Mouse (Mus musculus): ENCODE measurements at regions not wholly inside any gene's neighbourhood (a gene's known extent, or its start where the extent isn't known, plus 50 kb on each side); places are given as distances from the start of the nearest gene placed in this dataset.
A peak's percentile ranks its signal among the peaks of the same experiment; 100 is the strongest.

DNA sequence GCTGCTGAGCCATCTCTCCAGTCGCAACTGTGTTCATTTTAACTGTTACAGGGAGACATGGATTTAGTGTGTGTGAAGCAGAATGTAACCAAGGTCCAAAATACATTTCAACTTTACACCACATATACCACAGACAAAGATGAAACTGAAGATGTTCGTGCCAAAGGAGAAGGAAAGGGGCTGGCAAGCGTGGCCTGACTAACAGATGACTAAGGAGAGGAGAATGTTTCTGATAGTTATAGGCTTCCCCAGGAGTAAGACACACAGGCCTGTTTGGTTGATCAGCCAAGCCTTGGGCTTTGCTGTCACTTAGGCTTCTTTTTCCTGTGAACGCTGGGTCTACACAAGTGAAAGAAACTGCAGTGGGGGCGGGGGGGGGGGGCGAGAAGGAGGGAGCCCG lies 189.8 kb downstream of the Btg1 start:
- no peak overlapping the region for H3K4me2 ChIP-seq
- H3K9ac ChIP-seq, result no peak overlapping the region
- H3K27ac ChIP-seq, result no peak overlapping the region
- no peak for ATAC-seq
- no peak overlapping the region for H3K4me3 ChIP-seq
- no peaks in the 10 kb centered on the region for H3K9me3 ChIP-seq (replicated peaks)
- no peaks in the 10 kb centered on the region for H3K4me1 ChIP-seq
- H3K27me3 ChIP-seq, result no peaks in the 10 kb centered on the region
- WGBS, result 66% methylated on average over 7 of the region's 7 CpGs
- H3K36me3 ChIP-seq (ENCODE audit: poor library complexity, severe bottlenecking), result no peaks in the 10 kb centered on the region

GRCm38 (mm10) chr10:96821852-96822251 lies 205.0 kb downstream of the Btg1 start:
- no peak overlapping the region for H3K4me3 ChIP-seq
- peaks cover 8% of the 10 kb centered on the region; the same call in 1 of the 2 replicates for H3K4me1 ChIP-seq
- 94% methylated on average over 1 of the region's 1 CpGs for WGBS
- no peaks in the 10 kb centered on the region for H3K9me3 ChIP-seq (replicated peaks)
- no peak overlapping the region for H3K9ac ChIP-seq
- no peaks in the 10 kb centered on the region for H3K27me3 ChIP-seq
- no peak overlapping the region for H3K27ac ChIP-seq
- H3K36me3 ChIP-seq (ENCODE audit: poor library complexity, severe bottlenecking), result no peaks in the 10 kb centered on the region
- H3K4me2 ChIP-seq, result no peak overlapping the region
- no peak for ATAC-seq

GRCm38 (mm10) chr10:96822344-96823335 lies 205.8 kb downstream of the Btg1 start:
- H3K27me3 ChIP-seq, result no peaks in the 10 kb centered on the region
- H3K4me2 ChIP-seq, result no peak overlapping the region
- 88% methylated on average over 7 of the region's 7 CpGs for WGBS
- H3K9me3 ChIP-seq (replicated peaks), result no peaks in the 10 kb centered on the region
- H3K9ac ChIP-seq, result no peak overlapping the region
- peaks cover 8% of the 10 kb centered on the region; the same call in 1 of the 2 replicates for H3K4me1 ChIP-seq
- no peak overlapping the region for H3K27ac ChIP-seq
- no peak overlapping the region for H3K4me3 ChIP-seq
- H3K36me3 ChIP-seq (ENCODE audit: poor library complexity, severe bottlenecking), result no peaks in the 10 kb centered on the region
- no peak for ATAC-seq

DNA sequence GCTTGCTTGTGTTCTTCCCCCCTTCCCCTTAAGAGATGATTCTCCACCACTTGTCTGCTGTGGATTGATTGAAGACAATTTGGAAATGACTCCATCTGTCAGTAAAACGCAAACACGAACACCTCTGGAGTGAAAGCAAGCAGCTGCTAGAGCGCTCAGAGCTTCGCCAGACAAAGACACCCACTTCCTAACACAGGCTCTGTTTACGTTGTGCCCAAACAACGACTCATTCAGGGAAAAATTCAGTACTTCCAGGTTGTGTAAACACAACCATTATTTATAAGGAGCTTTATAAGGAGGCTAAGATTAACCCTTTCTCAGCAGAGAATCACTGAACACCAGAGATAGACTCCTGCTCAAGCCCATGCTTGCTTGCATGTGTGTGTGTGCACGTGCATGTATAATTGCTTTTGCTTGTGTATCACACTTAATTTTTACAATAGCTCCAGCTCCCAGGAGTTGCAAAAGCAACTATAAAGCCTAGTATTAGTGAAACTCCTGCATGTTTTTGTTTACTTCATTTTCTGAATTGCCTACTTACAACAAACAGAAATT lies 209.5 kb downstream of the Btg1 start:
- 0 out of 2 replicates have a peak overlapping the region, but pooled peaks have one; percentile 16 for H3K27ac ChIP-seq
- 23% methylated on average over 7 of the region's 7 CpGs for WGBS
- peaks cover 8% of the 10 kb centered on the region; the same call in 1 of the 2 replicates for H3K4me1 ChIP-seq
- no peaks in the 10 kb centered on the region for H3K9me3 ChIP-seq (replicated peaks)
- H3K36me3 ChIP-seq (ENCODE audit: poor library complexity, severe bottlenecking), result no peaks in the 10 kb centered on the region
- H3K27me3 ChIP-seq, result no peaks in the 10 kb centered on the region
- no peak overlapping the region for H3K9ac ChIP-seq
- ATAC-seq, result 0 out of 2 replicates have a peak, but pooled peaks have one; percentile 51
- H3K4me2 ChIP-seq, result peak overlapping the region; percentile 24
- no peak overlapping the region for H3K4me3 ChIP-seq

DNA sequence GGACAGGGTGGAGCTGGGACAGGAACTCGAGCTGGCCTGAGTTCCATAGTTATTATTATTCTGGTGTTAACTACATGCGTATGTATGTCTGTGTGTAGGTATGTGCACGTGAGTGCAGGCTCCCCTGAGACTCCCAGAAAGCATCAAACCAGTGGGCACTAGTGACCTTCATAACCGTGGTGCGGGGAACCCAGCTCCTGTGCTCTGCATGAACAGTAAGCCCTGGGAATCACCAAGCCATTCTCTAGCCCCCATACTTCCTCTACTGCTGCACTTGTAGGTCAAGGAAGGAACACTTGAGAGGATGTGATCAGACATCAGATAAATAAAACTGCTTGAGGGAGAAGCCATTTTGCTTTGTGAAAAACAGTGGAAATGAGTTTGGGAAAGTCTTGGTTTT lies 211.2 kb downstream of the Btg1 start:
- WGBS, result 86% methylated on average over 5 of the region's 5 CpGs

GRCm38 (mm10) chr10:96828581-96829246 lies 211.9 kb downstream of the Btg1 start:
- 87% methylated on average over 7 of the region's 7 CpGs for whole genome bisulfite sequencing

More for the DNA sequence above, 211.2 kb downstream of the Btg1 start:
- no peak overlapping the region for H3K9ac ChIP-seq
- H3K27me3 ChIP-seq, result no peaks in the 10 kb centered on the region
- no peak overlapping the region for H3K4me2 ChIP-seq
- H3K36me3 ChIP-seq (ENCODE audit: poor library complexity, severe bottlenecking), result no peaks in the 10 kb centered on the region
- H3K4me3 ChIP-seq, result no peak overlapping the region
- no peak overlapping the region for H3K27ac ChIP-seq
- H3K9me3 ChIP-seq (replicated peaks), result no peaks in the 10 kb centered on the region
- ATAC-seq, result no peak
- peaks cover 8% of the 10 kb centered on the region; the same call in 1 of the 2 replicates for H3K4me1 ChIP-seq

DNA sequence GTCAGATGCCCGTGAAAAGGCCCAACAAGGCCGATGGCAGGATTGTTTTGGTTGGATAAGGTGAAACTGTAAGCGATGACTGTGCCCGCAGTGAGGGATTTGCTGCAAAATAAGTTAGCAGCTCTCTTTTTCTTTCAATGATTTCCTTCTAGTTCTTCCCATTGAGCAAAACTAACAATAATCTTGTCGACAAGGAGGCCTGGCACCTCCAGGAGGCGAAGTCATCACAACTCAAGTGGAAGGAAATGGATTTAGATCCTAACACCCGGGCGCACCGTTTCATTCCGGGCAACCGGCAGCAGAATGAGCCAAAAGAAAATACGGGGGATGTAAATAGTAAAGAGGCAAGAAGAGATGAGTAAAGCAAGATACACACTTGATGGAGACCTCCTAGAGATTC lies 214.3 kb downstream of the Btg1 start:
- no peaks in the 10 kb centered on the region for H3K9me3 ChIP-seq (replicated peaks)
- H3K4me2 ChIP-seq, result no peak overlapping the region
- H3K27me3 ChIP-seq, result no peaks in the 10 kb centered on the region
- 47% methylated on average over 12 of the region's 12 CpGs for WGBS
- no peaks in the 10 kb centered on the region for H3K36me3 ChIP-seq (ENCODE audit: poor library complexity, severe bottlenecking)
- no peak overlapping the region for H3K9ac ChIP-seq
- no peak for ATAC-seq
- no peak overlapping the region for H3K27ac ChIP-seq
- no peak overlapping the region for H3K4me3 ChIP-seq
- H3K4me1 ChIP-seq, result peaks cover 6% of the 10 kb centered on the region; the same call in 1 of the 2 replicates

More at GRCm38 (mm10) chr10:96828581-96829246, 211.9 kb downstream of the Btg1 start:
- Histone ChIP-seq H3K4me3 (no peak overlapping the region), H3K4me1 (peaks cover 8% of the 10 kb centered on the region; the same call in 1 of the 2 replicates), H3K4me2 (no peak overlapping the region), H3K9me3 (replicated peaks) (no peaks in the 10 kb centered on the region), H3K36me3 (ENCODE audit: poor library complexity, severe bottlenecking) (no peaks in the 10 kb centered on the region), H3K9ac (no peak overlapping the region), H3K27ac (no peak overlapping the region), H3K27me3 (no peaks in the 10 kb centered on the region)
- ATAC-seq, result peak; percentile 33; the same call in 1 of the 2 replicates

DNA sequence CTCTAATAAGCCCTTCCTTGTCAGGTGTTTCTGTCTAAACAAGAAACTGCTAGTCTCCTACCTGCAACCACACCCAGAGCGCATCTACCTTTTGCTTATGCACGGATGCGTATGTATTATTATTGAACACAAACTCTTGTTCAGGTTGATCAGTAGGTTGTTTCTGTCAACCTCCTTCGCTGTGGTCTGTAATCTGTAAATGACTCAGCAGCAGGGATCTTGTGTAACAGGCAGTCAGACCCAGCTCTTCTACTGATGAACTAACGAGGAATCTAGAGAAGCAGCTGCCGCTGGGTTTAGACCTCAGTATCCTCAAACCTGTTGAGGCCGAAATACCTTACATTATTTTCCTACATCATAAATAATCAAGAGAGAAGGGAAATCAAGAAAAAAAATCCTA lies 220.4 kb downstream of the Btg1 start:
- no peaks in the 10 kb centered on the region for H3K9me3 ChIP-seq (replicated peaks)
- 82% methylated on average over 7 of the region's 7 CpGs for WGBS
- no peaks in the 10 kb centered on the region for H3K4me1 ChIP-seq
- no peak overlapping the region for H3K4me2 ChIP-seq
- H3K4me3 ChIP-seq, result no peak overlapping the region
- no peak for ATAC-seq
- H3K27me3 ChIP-seq, result no peaks in the 10 kb centered on the region
- H3K9ac ChIP-seq, result no peak overlapping the region
- H3K36me3 ChIP-seq (ENCODE audit: poor library complexity, severe bottlenecking), result no peaks in the 10 kb centered on the region
- H3K27ac ChIP-seq, result no peak overlapping the region

GRCm38 (mm10) chr10:96841128-96841527 lies 224.3 kb downstream of the Btg1 start:
- H3K36me3 ChIP-seq (ENCODE audit: poor library complexity, severe bottlenecking), result no peaks in the 10 kb centered on the region
- no peak overlapping the region for H3K4me2 ChIP-seq
- no peak for ATAC-seq
- no peak overlapping the region for H3K27ac ChIP-seq
- no peaks in the 10 kb centered on the region for H3K27me3 ChIP-seq
- no peaks in the 10 kb centered on the region for H3K9me3 ChIP-seq (replicated peaks)
- H3K9ac ChIP-seq, result no peak overlapping the region
- WGBS, result 88% methylated on average over 2 of the region's 2 CpGs
- H3K4me3 ChIP-seq, result no peak overlapping the region
- no peaks in the 10 kb centered on the region for H3K4me1 ChIP-seq

GRCm38 (mm10) chr10:96841956-96842355 lies 225.2 kb downstream of the Btg1 start:
- H3K27me3 ChIP-seq, result no peaks in the 10 kb centered on the region
- H3K4me1 ChIP-seq, result peaks cover 3% of the 10 kb centered on the region
- no peak overlapping the region for H3K9ac ChIP-seq
- whole genome bisulfite sequencing, result 95% methylated on average over 2 of the region's 2 CpGs
- no peak overlapping the region for H3K27ac ChIP-seq
- H3K9me3 ChIP-seq (replicated peaks), result no peaks in the 10 kb centered on the region
- H3K36me3 ChIP-seq (ENCODE audit: poor library complexity, severe bottlenecking), result no peaks in the 10 kb centered on the region
- ATAC-seq, result no peak
- no peak overlapping the region for H3K4me2 ChIP-seq
- no peak overlapping the region for H3K4me3 ChIP-seq

GRCm38 (mm10) chr10:96845906-96846305 lies 229.1 kb downstream of the Btg1 start:
- Histone ChIP-seq H3K4me1 (peaks cover 9% of the 10 kb centered on the region), H3K27me3 (no peaks in the 10 kb centered on the region), H3K9ac (no peak overlapping the region), H3K4me2 (no peak overlapping the region), H3K36me3 (ENCODE audit: poor library complexity, severe bottlenecking) (no peaks in the 10 kb centered on the region), H3K9me3 (replicated peaks) (no peaks in the 10 kb centered on the region), H3K4me3 (no peak overlapping the region), H3K27ac (no peak overlapping the region)
- no peak for ATAC-seq
- 77% methylated on average over 4 of the region's 4 CpGs for WGBS

- Histone ChIP-seq H3K9me3 (replicated peaks) (no peaks in the 10 kb centered on the region), H3K4me1 (peaks cover 9% of the 10 kb centered on the region), H3K36me3 (ENCODE audit: poor library complexity, severe bottlenecking) (no peaks in the 10 kb centered on the region), H3K9ac (no peak overlapping the region), H3K4me2 (peak overlapping the region; percentile 25; the same call in 1 of the 2 replicates), H3K27ac (no peak overlapping the region), H3K4me3 (no peak overlapping the region), H3K27me3 (no peaks in the 10 kb centered on the region)
- peak; percentile 36; the same call in 1 of the 2 replicates for ATAC-seq
- 33% methylated on average over 6 of the region's 6 CpGs for WGBS
These were observed 230.2 kb downstream of the Btg1 start for GRCm38 (mm10) chr10:96847028-96847427.

Measured in forebrain, embryonic 13.5 days (tissue).